Mouse (Mus musculus) gastrocnemius, adult 2 months (tissue): Measurements from ENCODE around the gene 4922502D21Rik. TPM values are rescaled to one million over a fixed set of nuclear protein-coding genes. Genes with fewer than 3 reads are reported as not detected.
A peak's percentile ranks its signal among the peaks of the same experiment; 100 is the strongest.
"Not testable (repeated sequence)": the region's sequence is repeated elsewhere in the genome, so short reads cannot be mapped to it uniquely, and the experiment has no call there.

Source experiments
- DNase-seq: peaks from one replicate; pipeline ENCODE4 v3.0.0; 2022
- H3K27ac ChIP-seq: fragments of 200-600 bp; 2 replicates; pipeline ENCODE4 v1.8.1; 2022; ENCODE audit warnings: mild to moderate bottlenecking
- H3K4me3 ChIP-seq: fragments of 200-600 bp; 2 replicates; pipeline ENCODE4 v1.8.1; 2022; ENCODE audit warnings: mild to moderate bottlenecking, moderate library complexity
- CTCF ChIP-seq: fragments of 200-600 bp; IDR thresholded peaks from 2 replicates; pipeline ENCODE4 v1.8.1; 2022; ENCODE audit warnings: antibody characterized with exemption, mild to moderate bottlenecking, moderate library complexity
- intact Hi-C: fragments of 180-260 bp; cut with DNase I; formaldehyde crosslinking; loops from one replicate; pipeline ENCODE4 v1.15.1; 2025
- long read RNA-seq, 2 experiments: library from polyadenylated mRNA; stranded (forward); transcript quantifications; one replicate each; pipeline ENCODE4 v2.0.0; 2021
- total RNA-seq, 2 experiments: library from RNA; stranded (reverse); gene quantifications; 2 replicates each; pipeline ENCODE4 v1.2.3; 2021

The 4922502D21Rik gene
- not detected for total RNA-seq
- long read RNA-seq, experiment 1, result 0 reads
- long read RNA-seq, experiment 2, result 0 reads

DNA sequence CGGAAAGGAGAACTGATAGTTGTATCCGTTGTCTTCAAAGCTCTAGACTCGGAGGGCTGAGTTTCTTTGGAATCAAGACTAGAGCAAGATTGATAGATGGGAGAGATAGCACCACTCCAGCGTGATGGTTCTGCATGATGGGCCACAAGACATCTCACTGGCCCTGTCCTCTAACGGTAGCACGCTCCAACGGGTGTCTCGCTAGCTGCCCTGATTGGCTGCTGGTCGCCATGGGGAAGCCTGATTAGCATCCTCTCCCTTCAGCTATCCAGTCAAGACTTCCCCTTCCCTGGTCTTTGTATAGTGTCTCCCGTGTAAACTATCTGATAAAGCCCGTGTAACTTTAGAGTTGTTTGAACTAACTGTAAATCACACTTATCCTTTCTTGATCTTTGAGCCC lies at the start of gene 4922502D21Rik:
4922502D21Rik (minus strand) TSS at position 187 of the 400 bp plus-strand sequence.
- TF ChIP-seq CTCF, result no peak
- intact Hi-C loops, result no loop called here
- no peak for DNase-seq
- Histone ChIP-seq H3K27ac (no peak within 1 kb of the TSS), H3K4me3 (no peak within 1 kb of the TSS)

DNA sequence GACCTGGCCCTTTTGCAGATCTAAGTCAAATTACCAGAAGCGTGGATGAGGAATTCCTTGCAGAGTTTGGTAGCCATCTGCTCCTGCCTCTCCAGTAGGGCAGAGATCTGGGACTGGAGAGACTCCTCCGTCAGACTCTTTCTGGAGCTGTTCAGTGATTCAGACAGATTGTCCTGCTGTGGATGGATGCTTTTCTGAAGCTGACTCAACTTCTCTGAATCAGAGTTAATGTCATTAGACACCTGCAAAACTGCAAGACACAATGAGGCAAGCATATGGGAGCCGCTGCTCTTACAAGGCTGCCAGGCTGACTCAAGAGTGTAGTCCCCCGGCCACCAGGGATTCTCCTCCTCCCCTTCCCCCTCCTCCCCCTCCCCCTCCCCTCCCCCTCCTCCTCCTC lies 48.9 kb upstream of the 4922502D21Rik start:
- no peak overlapping the region for H3K27ac ChIP-seq
- TF ChIP-seq CTCF, result no peak
- intact Hi-C loops, result no loop called here
- no peak for DNase-seq
- H3K4me3 ChIP-seq, result no peak overlapping the region

DNA sequence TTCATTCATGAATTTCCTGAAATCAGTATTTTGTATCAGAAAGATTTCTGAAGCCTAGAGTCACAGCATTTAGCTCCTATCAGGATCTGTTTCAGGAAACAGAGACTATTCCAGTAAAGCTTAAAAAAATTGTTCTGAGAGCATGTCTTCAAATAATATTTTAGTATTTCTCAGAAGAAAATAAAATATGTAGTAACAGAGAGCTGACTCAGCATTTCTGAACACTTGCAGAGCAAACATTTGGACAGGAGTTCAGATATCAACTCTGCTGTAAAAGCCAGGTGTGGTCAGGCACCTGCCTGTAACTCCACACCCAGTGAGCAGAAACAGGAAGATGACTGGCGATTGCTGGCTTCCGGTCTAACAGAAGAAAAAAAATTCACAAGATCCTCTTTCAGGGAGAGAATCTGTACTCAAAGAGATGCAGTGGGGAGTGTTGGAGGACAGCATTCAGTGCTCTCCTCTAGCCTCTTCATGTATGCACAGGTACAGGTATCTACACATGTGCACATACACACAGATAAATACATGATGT lies 43.4 kb upstream of the 4922502D21Rik start:
- intact Hi-C loops, result no loop called here
- no peak for DNase-seq
- Histone ChIP-seq H3K27ac (no peak overlapping the region), H3K4me3 (no peak overlapping the region)
- no peak for TF ChIP-seq CTCF

- intact Hi-C loops, result loop anchor here (5.0 to 10.0 kb wide), 3 partner anchors 112 to 517 kb away; no protein-coding TSS in a partner anchor
- TF ChIP-seq CTCF, result no peak
- Histone ChIP-seq H3K27ac (no peak overlapping the region), H3K4me3 (no peak overlapping the region)
- no peak for DNase-seq
These were observed 38.0 kb upstream of the 4922502D21Rik start for GRCm38 (mm10) chr6:129369374-129370132.

DNA sequence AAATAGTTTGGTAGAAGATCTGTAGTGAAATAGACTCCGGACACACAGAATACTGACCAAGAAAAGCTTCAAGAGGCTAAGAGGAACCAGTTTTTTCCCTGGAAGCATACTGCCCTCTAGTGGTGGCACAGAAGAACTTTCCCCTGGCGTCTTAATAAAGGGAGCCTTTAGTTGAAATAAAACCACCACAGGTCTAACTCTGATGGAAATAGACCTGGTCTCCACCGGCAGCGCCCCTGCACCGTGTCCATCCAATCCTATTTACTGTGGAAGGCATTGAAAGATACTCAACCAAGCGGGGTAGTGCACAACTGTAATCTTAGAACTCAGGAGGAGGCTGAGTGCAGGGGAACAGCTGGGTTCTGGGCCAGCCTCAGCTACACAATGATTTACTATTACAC lies 34.4 kb upstream of the 4922502D21Rik start:
- no peak overlapping the region for H3K4me3 ChIP-seq
- intact Hi-C loops, result loop anchor here (5.0 to 10.0 kb wide), 3 partner anchors 109 to 514 kb away; no protein-coding TSS in a partner anchor
- DNase-seq, result peak; percentile 23
- TF ChIP-seq CTCF, result peak; percentile 91
- H3K27ac ChIP-seq, result no peak overlapping the region

- no peak overlapping the region for H3K4me3 ChIP-seq
- TF ChIP-seq CTCF, result no peak
- intact Hi-C loops, result loop anchor here (10.0 kb wide), 1 partner anchor 269 kb away; no protein-coding TSS in a partner anchor
- DNase-seq, result no peak
- no peak overlapping the region for H3K27ac ChIP-seq
These were observed 32.3 kb upstream of the 4922502D21Rik start for GRCm38 (mm10) chr6:129363942-129364341.

DNA sequence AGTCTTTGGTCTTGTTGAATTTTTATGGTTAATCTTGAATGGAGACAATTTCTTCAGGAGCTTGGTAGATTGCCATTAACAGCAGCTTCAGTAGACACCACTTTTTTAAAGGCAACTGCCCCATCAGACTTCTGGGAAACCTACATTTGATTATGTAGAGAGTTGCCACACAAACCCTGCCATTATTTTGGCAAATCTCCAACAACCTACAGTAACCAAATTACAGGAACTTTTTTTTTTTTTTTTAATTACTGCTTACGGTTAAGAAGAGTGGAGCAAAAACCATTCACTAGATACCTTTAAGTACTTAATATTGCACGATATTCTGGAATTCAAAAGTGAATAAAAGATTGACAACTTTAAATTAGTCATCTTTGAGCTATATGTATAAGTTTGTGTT lies 27.9 kb upstream of the 4922502D21Rik start:
- no peak overlapping the region for H3K4me3 ChIP-seq
- TF ChIP-seq CTCF, result no peak
- intact Hi-C loops, result no loop called here
- no peak overlapping the region for H3K27ac ChIP-seq
- DNase-seq, result no peak

GRCm38 (mm10) chr6:129356430-129356829 lies 24.8 kb upstream of the 4922502D21Rik start:
- intact Hi-C loops, result no loop called here
- Histone ChIP-seq H3K27ac (no peak overlapping the region), H3K4me3 (no peak overlapping the region)
- no peak for DNase-seq
- no peak for TF ChIP-seq CTCF

DNA sequence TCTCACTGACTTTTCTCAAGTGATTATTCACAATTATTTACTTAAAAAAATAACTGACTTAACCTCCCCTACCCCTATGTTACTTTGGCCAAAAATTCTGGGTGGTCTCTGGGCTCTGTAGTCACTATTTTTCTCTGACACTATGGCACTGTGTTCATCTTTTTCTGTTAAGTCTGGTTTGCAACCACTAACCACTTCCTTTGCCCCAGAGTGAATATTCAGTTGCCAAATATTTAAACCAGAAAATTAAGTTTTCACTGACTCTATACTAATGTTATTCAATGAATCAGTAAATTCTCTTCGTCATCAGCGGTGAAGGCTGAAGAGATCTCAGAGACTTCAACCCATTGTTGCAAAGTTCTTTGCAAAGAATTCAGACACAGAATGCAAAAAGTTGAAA lies 24.2 kb upstream of the 4922502D21Rik start:
- Histone ChIP-seq H3K27ac (no peak overlapping the region), H3K4me3 (no peak overlapping the region)
- no peak for TF ChIP-seq CTCF
- no peak for DNase-seq
- intact Hi-C loops, result no loop called here

GRCm38 (mm10) chr6:129351091-129351490 lies 19.5 kb upstream of the 4922502D21Rik start:
- no peak overlapping the region for H3K4me3 ChIP-seq
- H3K27ac ChIP-seq, result no peak overlapping the region
- DNase-seq, result no peak
- TF ChIP-seq CTCF, result no peak
- intact Hi-C loops, result no loop called here

DNA sequence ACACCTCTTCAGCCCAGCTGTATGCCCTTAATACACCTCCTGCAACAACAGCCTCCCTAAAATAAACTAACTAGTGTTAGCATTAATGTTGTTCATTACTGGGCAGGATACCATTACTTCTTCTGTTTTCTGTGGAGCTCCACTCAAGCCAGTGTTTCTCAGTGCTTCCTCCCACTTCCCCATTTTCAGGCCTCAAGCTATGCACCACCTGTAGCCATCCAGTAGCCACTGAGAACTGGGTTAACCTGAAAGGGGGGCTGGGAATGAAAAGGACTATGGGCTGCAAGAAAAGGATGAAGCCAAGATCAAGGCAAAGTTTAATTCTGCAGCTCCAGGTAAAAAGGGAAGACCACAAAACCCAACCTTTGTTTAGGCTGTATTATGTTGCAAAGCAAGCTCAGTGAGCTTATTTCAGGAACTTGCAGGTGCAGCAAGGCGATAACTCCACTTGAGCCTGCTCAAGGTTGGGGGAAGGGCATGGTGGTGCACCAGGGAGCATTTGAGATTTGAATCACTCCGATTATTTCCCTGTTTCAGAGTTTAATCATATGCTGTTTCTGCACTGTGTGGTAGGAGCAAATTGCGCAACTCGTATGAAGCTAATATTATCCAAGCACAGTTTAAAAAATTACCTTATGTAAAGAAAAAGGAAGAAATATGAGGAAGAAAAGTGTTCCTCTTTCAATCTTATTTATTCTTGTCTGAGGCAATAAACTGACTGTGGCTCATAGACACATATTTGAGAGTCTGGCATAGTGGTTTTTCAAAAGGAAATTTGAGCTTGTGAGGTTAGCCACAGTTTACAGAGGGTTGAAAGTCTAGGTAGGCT lies 18.1 kb upstream of the 4922502D21Rik start:
- intact Hi-C loops, result no loop called here
- no peak overlapping the region for H3K27ac ChIP-seq
- no peak overlapping the region for H3K4me3 ChIP-seq
- no peak for DNase-seq
- TF ChIP-seq CTCF, result no peak

- DNase-seq, result no peak
- no peak for TF ChIP-seq CTCF
- Histone ChIP-seq H3K4me3 (no peak overlapping the region), H3K27ac (no peak overlapping the region)
- intact Hi-C loops, result no loop called here
These were observed 12.8 kb upstream of the 4922502D21Rik start for GRCm38 (mm10) chr6:129344408-129344807.

DNA sequence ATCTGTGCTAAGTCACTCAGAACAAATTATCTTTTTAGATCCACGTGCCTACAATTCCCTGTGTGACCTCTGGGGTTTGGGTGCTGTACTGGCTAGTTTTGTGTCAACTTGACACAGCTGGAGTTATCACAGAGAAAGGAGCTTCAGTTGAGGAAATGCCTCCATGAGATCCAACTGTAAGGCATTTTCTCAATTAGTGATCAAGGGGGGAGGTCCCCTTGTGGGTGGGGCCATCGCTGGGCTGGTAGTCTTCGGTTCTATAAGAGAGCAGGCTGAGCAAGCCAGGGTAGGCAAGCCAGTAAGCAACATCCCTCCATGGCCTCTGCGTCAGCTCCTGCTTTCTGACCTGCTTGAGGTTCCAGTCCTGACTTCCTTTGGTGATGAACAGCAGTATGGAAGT lies 10.8 kb upstream of the 4922502D21Rik start, which contains the start of gene Clec12a:
Clec12a (plus strand) TSS at position 301 of the 400 bp plus-strand sequence.
- H3K27ac ChIP-seq, intact Hi-C loops, H3K4me3 ChIP-seq, DNase-seq: not testable (repeated sequence)
